Comparison of ENCODE assay signal across 24 mouse cellular contexts in genomic region chr17:49079647-49080046, GRCm38 (mm10).
"Had no signal": no experiment of that assay in that cellular context is flagged by ENCODE, and none has a peak within 500 bp of the region (broad histone marks: within the 10 kb centered on the region; RNA-seq: fewer than 3 reads in every experiment).

No protein-coding gene starts in this region.

- H3K4me1 ChIP-seq: limb, embryonic 13.5 days had no signal

- DNase-seq: gastrocnemius, adult 2 months; gastrocnemius, postnatal 10 days; gastrocnemius, postnatal 25 days; heart, adult 18-20 months; heart, postnatal 10 days; heart, postnatal 4 days; kidney, adult 11 months; kidney, adult 2 months; kidney, adult 9 months; kidney, postnatal 14 days; kidney, postnatal 36 days; layer of hippocampus, adult 9-11 months; layer of hippocampus, postnatal 36 days; left cerebral cortex, postnatal 4 days had no signal

- H3K36me3 ChIP-seq: heart, embryonic 10.5 days; heart, embryonic 12.5 days; hindbrain, embryonic 13.5 days; hindbrain, embryonic 15.5 days; kidney, embryonic 15.5 days; limb, embryonic 13.5 days; limb, embryonic 15.5 days had no signal

- H3K4me2 ChIP-seq: heart, embryonic 12.5 days; hindbrain, embryonic 13.5 days; hindbrain, embryonic 15.5 days; kidney, embryonic 15.5 days; limb, embryonic 13.5 days; limb, embryonic 15.5 days had no signal

- H3K27me3 ChIP-seq: hindbrain, embryonic 15.5 days; kidney, embryonic 15.5 days; limb, embryonic 13.5 days; limb, embryonic 15.5 days had no signal

- H3K4me3 ChIP-seq: gastrocnemius, adult 2 months; heart, embryonic 10.5 days; heart, embryonic 12.5 days; hindbrain, embryonic 13.5 days; hindbrain, embryonic 15.5 days; kidney, embryonic 15.5 days; limb, embryonic 13.5 days; limb, embryonic 15.5 days had no signal

- H3K9me3 ChIP-seq: heart, embryonic 10.5 days; heart, embryonic 12.5 days; hindbrain, embryonic 13.5 days; hindbrain, embryonic 15.5 days; kidney, embryonic 15.5 days; limb, embryonic 13.5 days; limb, embryonic 15.5 days had no signal

- H3K27ac ChIP-seq: gastrocnemius, adult 2 months; heart, embryonic 10.5 days; hindbrain, embryonic 13.5 days; hindbrain, embryonic 15.5 days; hindbrain, postnatal 0 days; kidney, embryonic 15.5 days; kidney, postnatal 0 days; limb, embryonic 13.5 days; limb, embryonic 15.5 days had no signal

- ATAC-seq: hindbrain, postnatal 0 days; intestine, embryonic 16.5 days had no signal

- H3K9ac ChIP-seq: heart, embryonic 12.5 days; hindbrain, embryonic 13.5 days; hindbrain, embryonic 15.5 days; kidney, embryonic 15.5 days; limb, embryonic 13.5 days; limb, embryonic 15.5 days had no signal
